Mouse (Mus musculus): ENCODE data around the gene Ercc1.

The Ercc1 gene

DNA sequence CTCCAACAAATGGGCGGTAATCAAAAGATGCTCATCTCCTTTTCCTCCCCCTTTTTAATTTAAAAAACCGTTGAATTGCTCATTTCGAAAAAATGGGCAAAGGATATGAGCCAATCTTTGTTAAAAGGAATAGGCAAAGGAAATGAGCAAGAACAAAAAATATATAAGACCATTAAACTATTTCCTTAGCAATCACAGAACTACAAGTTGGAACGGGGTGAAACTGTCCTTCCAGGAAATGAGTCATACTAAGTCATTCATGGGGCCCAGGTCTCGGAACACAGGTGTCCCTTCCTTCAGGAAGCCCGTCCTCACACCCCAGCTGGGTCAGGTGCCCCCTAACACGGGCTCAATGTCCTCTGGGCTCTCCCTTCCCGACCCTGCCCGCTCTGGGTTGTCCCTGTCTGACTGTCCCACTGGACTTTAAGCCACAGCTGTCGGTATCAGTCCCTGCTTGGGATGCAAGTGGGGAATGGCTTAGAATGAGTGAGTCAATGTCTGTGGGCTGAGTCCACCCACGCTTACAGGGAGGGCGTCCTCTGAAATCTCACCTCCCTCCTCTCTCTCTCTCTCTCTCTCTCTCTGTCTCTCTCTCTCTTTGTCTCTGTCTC is at the start of gene Ercc1:
Gene Ercc1 (plus strand): TSS at position 542 of the 611 bp plus-strand sequence.
- no peak for DNase-seq (ENCODE audit: low read depth, low spot score)

GRCm38 (mm10) chr7:19295503-19296185 is 48.9 kb upstream of the Ercc1 start:
- peak; percentile 63 for DNase-seq (ENCODE audit: low read depth, low spot score)

DNA sequence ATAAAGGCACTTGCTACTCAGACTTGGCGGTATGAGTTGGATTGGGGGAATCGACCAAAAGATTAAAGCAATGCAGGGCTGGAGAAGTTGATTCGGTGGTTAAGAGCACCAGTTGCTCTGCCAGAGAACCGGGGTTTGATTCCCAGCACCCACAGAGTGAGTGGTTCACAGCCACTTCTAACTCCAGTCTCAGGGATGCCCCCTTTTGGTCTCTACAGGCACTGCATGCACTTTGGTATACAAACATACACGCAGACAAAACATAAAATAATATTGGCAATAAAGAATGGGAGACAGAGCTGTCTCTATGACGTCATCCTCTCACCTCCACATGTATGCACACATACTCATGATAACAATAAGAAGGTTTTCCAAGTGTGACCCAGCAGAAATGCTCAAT is 47.5 kb upstream of the Ercc1 start:
- no peak for DNase-seq (ENCODE audit: low read depth, low spot score)

- no peak for DNase-seq (ENCODE audit: low read depth, low spot score)
These were observed 46.8 kb upstream of the Ercc1 start for GRCm38 (mm10) chr7:19297794-19298193.

DNA sequence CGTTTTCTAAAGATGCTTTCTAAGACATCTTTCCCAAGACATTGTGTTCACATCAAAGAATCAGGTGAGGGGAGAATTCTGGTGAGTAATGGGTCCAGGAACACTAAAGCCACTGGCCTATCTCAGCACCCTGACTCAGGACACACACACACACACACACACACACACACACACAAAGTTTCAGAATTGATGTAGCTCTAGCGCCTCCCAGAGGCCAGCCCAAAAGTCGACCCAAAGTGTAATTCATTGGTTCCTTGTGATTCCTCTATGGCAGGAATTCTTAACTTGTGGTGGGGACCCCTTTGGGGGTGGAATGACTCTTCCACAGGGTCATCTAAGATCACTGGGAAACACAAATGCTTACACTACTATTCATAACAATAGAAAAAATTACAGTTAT is 45.4 kb upstream of the Ercc1 start:
- DNase-seq (ENCODE audit: low read depth, low spot score) = no peak

GRCm38 (mm10) chr7:19300501-19301421 is 43.8 kb upstream of the Ercc1 start:
- peak; percentile 60 for DNase-seq (ENCODE audit: low read depth, low spot score)

GRCm38 (mm10) chr7:19301461-19302263 is 42.9 kb upstream of the Ercc1 start:
- DNase-seq (ENCODE audit: low read depth, low spot score) = no peak

- DNase-seq (ENCODE audit: low read depth, low spot score) = no peak
These were observed 42.1 kb upstream of the Ercc1 start for GRCm38 (mm10) chr7:19302264-19303045.

DNA sequence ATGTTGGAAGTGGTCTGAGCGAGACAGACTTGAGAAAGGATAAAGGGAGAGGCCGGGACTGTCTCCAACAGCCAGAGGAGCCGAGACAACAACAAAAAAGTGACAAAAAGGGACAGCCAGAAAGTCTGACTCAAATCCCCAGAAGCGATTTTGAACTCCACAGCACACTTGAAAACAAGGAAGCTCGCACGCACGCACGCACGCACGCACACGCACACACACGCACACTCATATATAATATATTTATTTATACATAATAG is 41.6 kb upstream of the Ercc1 start:
- no peak for DNase-seq (ENCODE audit: low read depth, low spot score)

DNA sequence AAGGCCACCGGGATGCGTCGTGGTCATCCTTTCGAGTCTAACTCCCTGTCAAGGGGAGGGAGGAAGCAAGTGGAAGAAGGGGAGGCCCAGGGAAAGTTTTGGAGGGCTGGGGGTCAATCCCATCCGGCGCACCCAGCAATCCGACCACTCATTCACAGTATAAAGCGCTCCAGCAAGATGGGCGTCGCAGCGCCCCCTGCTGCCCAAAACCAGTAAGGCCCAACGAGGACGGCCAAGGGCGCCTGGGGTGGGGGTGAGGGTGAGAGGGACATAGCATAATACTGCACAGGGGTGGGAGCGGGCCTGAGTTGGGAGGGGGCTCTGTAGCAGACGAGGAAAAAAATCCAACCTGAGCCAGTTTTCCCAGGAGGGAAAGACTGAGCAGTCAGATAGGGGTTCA is 40.8 kb upstream of the Ercc1 start:
- DNase-seq (ENCODE audit: low read depth, low spot score) = no peak

- no peak for DNase-seq (ENCODE audit: low read depth, low spot score)
These were observed 39.8 kb upstream of the Ercc1 start for GRCm38 (mm10) chr7:19304501-19305412.

- DNase-seq (ENCODE audit: low read depth, low spot score) = no peak
These were observed 39.2 kb upstream of the Ercc1 start for GRCm38 (mm10) chr7:19305413-19305735.

DNA sequence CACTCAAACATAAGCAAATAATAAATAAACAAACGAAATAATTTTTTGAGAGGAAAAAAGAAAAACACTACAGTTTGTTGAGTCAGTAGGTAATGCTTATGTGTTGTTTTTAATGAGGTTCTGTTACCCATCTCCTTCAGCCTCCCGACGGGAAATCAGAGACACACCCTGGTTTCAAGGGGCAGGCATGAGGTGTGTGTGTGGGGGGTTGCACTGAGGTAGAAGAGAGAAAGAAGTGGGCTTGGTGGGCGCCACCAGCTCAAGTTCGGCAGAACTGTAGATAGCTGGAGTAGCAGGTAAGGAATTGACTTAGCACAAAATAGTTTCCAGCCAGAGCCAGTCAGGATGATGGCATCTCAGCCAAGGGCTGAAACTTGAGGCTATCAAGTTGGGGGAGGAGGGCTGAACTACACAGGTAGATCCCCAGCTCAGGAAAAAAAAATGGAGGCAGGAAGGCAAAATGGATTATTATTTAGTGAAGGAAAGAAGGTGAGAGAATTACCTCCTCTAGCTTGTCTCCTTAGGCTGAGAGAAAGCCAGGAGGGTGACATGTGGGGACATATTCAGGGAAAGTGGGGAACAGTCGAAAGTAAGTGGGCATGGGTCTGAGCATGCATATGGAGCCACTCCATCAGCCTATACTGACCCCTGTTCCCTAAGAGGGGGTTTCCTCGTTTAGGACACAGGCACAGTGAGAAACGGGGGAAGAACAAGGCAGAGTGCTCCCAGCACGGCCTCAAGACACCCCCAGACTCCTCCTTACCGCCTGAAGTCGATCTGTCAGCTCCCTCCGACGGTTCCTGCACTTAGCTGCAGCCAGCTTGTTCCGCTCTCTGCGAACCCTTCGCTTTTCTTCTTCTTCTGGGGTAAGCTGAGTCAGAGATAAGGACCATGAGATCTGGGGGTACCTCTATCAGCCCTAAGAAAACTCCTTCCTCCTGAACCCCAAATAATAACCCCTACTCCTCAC is 38.5 kb upstream of the Ercc1 start:
- DNase-seq (ENCODE audit: low read depth, low spot score) = no peak

DNA sequence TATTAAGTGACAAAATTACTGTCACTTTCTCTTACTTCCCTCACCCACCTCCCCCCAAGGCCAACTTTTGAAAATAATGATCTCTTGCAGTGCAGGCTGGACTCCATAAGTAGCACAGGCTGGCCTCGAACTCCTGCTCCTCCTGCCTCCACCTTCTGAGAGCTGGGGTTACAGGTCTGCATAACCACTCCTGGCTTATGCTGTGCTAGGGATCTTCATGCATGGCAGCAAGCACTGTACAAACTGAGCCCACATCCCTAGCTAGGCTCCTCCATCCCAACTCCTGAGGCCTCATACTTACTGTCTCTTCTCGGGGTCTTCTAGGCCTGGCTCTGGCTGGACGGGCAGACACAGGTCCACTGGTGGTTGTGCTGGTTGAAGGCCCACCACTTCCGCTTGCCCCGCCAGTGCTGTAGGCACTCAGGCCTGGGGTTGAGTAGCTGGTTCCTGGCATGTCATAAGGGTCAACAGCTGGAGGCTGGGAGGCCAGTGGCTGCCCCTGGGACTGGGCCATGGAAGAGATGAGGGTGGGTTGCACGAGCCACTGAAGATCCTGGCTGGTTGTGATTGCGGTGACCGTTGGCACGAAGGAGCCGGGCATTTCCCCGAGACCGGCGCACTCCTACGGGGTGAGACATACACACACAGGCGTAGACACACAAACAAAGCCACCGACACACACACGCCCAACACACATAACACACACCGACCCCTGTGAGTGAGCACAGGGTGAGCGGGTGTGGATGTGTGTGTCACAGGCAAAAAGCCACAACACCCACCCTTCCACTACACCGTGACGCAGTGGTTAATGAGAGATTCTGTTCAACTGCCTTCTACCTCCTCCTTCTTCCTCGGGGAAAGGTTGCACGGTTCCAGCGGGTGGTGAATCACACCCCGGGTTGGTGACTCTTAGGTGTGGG is 37.5 kb upstream of the Ercc1 start:
- DNase-seq (ENCODE audit: low read depth, low spot score) = no peak

DNA sequence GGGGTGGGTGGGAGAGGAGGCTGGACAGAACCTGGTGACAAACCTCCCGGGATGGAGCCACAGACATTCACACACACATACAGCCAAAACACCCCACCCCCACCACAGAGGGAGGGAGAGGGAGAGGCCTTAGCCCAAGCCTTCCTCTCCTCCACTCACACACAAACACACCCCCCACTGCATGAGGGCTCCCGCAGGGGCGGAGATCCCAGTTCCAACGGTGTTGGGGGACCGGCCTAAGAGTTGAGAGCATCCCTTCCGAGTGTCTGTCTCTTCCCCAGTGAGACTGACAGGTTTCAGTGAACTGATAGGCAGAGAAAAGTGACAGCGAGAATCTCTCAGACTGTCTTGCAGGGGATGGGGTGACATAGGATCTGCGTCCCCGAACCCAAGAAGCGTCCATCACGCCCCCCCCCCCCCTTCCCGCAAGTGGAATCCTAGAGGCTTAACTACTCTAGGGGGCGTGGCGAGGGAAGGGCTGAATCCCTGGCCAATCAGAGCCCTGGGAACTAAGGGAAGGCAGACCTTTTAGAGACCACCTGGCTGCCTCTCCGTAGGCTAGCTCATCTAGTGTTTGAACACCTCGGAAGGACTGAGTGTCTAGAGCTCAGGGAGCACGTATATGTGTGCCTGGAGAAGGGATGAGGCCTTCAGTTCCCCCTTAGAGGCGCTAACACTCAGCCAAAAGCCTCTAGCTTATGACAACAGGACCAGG is 36.7 kb upstream of the Ercc1 start:
- DNase-seq (ENCODE audit: low read depth, low spot score) = no peak

- peak; percentile 85 for DNase-seq (ENCODE audit: low read depth, low spot score)
These were observed 35.9 kb upstream of the Ercc1 start for GRCm38 (mm10) chr7:19308454-19309277.
